Mouse (Mus musculus): ENCODE measurements around the gene Muc13. TPM values are rescaled to one million over a fixed set of nuclear protein-coding genes. Genes with fewer than 3 reads are reported as not detected.

Gene Muc13
- polyA plus RNA-seq, 1 experiment, result 0.02 TPM

Other genes starting within 250 kb of the Muc13 start
- gene Heg1, start 109.7 kb upstream of the Muc13 start, polyA plus RNA-seq (2012; fragmentation: generic; extraction: Trizol), result 4.4 TPM
- 46.0 TPM for gene Itgb5, start 35.6 kb downstream of the Muc13 start, polyA plus RNA-seq (2012; fragmentation: generic; extraction: Trizol)
- 55.6 TPM for gene Umps, start 173.0 kb downstream of the Muc13 start, polyA plus RNA-seq (2012; fragmentation: generic; extraction: Trizol)